Mouse (Mus musculus): Measurements from ENCODE around the gene 4930426L09Rik. TPM values are rescaled to one million over a fixed set of nuclear protein-coding genes. Genes with fewer than 3 reads are reported as not detected.

Gene 4930426L09Rik
- polyA plus RNA-seq, 1 experiment from 2014 or later, result 0.38 TPM

DNA sequence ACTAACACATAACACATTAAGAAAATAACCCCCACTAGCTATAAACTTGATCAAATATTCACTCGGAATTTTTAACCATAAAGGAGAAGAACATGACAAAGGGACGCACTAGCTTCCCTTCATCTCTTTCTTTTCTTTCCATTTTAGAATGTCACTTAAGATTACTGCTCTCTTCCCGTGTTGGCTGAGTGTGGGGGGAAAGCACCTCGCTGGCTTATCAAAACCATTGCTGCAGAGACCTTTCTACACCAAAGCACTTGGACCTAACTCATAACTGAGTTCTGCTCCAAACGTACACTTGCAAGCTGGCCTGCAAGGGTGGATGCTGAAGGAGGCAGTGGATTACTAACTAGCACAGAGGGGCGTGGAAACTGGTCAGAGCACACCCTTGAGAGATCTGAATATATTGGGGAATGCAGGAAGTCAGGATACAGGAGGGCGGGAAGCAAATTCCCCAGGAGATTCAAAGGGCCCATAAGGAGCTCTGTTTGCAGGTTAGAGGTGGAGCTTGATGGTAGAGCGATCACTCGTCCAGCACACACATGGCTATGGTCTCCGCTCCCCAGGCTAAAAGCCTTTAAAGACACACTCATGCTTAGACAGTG is 20.8 kb upstream of the 4930426L09Rik start:
- H3K27ac ChIP-seq, result no peak overlapping the region
- no peak overlapping the region for H3K4me3 ChIP-seq
- peaks cover 8% of the 10 kb centered on the region; the same call in 1 of the 2 replicates for H3K36me3 ChIP-seq
- WGBS, result 71% methylated on average over 10 of the region's 10 CpGs
- DNase-seq (ENCODE audit: low spot score), result no peak
- H3K27me3 ChIP-seq (ENCODE audit: insufficient read depth, poor library complexity, severe bottlenecking), result no peaks in the 10 kb centered on the region
- 0 out of 2 replicates have a peak, but pooled peaks cover 4% of the 10 kb centered on the region for H3K9me3 ChIP-seq
- H3K4me1 ChIP-seq, result peaks cover 8% of the 10 kb centered on the region; the same call in 1 of the 2 replicates

- H3K4me3 ChIP-seq, result no peak overlapping the region
- 75% methylated on average over 4 of the region's 4 CpGs for WGBS
- H3K9me3 ChIP-seq, result no peaks in the 10 kb centered on the region
- no peak for DNase-seq (ENCODE audit: low spot score)
- H3K36me3 ChIP-seq, result no peaks in the 10 kb centered on the region; the same call in 1 of the 2 replicates
- no peaks in the 10 kb centered on the region for H3K27me3 ChIP-seq (ENCODE audit: insufficient read depth, poor library complexity, severe bottlenecking)
- no peak overlapping the region for H3K27ac ChIP-seq
- H3K4me1 ChIP-seq, result peaks cover 8% of the 10 kb centered on the region; the same call in 1 of the 2 replicates
Measured at GRCm38 (mm10) chr2:18979046-18979445, 19.1 kb upstream of the 4930426L09Rik start.

GRCm38 (mm10) chr2:18979675-18980074 is 18.5 kb upstream of the 4930426L09Rik start:
- Histone ChIP-seq H3K4me3 (no peak overlapping the region), H3K27me3 (ENCODE audit: insufficient read depth, poor library complexity, severe bottlenecking) (no peaks in the 10 kb centered on the region), H3K9me3 (no peaks in the 10 kb centered on the region), H3K4me1 (peaks cover 8% of the 10 kb centered on the region; the same call in 1 of the 2 replicates), H3K27ac (no peak overlapping the region), H3K36me3 (no peaks in the 10 kb centered on the region; the same call in 1 of the 2 replicates)
- DNase-seq (ENCODE audit: low spot score), result no peak
- 86% methylated on average over 7 of the region's 7 CpGs for WGBS

- Histone ChIP-seq H3K27ac (no peak overlapping the region), H3K4me3 (no peak overlapping the region), H3K4me1 (no peaks in the 10 kb centered on the region), H3K27me3 (ENCODE audit: insufficient read depth, poor library complexity, severe bottlenecking) (no peaks in the 10 kb centered on the region), H3K9me3 (no peaks in the 10 kb centered on the region), H3K36me3 (no peaks in the 10 kb centered on the region; the same call in 1 of the 2 replicates)
- WGBS, result 74% methylated on average over 6 of the region's 6 CpGs
- DNase-seq (ENCODE audit: low spot score), result no peak
Measured at GRCm38 (mm10) chr2:18982581-18982980, 15.6 kb upstream of the 4930426L09Rik start.

DNA sequence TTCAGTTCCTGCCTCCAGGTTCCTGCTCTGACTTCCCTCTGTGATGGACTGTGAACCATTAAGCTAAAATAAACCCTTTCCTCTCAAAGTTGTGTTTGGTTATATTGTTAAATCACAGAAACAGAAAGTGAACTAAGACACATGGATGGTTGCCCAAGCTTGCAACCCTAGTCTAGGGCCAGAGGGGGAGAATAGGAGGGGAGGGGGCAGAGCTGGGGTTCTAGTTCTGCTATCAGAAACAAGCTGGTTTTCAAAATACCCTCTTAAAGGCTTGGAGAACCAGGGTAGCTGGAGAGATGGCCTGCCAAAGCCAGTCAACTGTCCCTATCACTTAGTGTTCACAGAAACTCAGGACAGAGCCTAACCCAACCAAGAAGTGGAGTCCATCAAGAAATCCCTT is 14.6 kb upstream of the 4930426L09Rik start:
- Histone ChIP-seq H3K27me3 (ENCODE audit: insufficient read depth, poor library complexity, severe bottlenecking) (no peaks in the 10 kb centered on the region), H3K27ac (no peak overlapping the region), H3K9me3 (no peaks in the 10 kb centered on the region), H3K4me1 (no peaks in the 10 kb centered on the region), H3K36me3 (no peaks in the 10 kb centered on the region; the same call in 1 of the 2 replicates), H3K4me3 (no peak overlapping the region)
- DNase-seq (ENCODE audit: low spot score), result no peak

GRCm38 (mm10) chr2:18984095-18984847 is 13.9 kb upstream of the 4930426L09Rik start:
- Histone ChIP-seq H3K27me3 (ENCODE audit: insufficient read depth, poor library complexity, severe bottlenecking) (no peaks in the 10 kb centered on the region), H3K9me3 (no peaks in the 10 kb centered on the region), H3K4me3 (no peak overlapping the region), H3K36me3 (no peaks in the 10 kb centered on the region; the same call in 1 of the 2 replicates), H3K27ac (no peak overlapping the region), H3K4me1 (no peaks in the 10 kb centered on the region)
- DNase-seq (ENCODE audit: low spot score), result no peak
- WGBS, result 89% methylated on average over 15 of the region's 15 CpGs

- 85% methylated on average over 3 of the region's 3 CpGs for WGBS
Measured at GRCm38 (mm10) chr2:18985506-18985905, 12.6 kb upstream of the 4930426L09Rik start.

GRCm38 (mm10) chr2:18988885-18989284 is 9.3 kb upstream of the 4930426L09Rik start:
- Histone ChIP-seq H3K4me1 (peaks cover 6% of the 10 kb centered on the region), H3K9me3 (no peaks in the 10 kb centered on the region; the same call in 1 of the 2 replicates), H3K4me3 (no peak overlapping the region), H3K27me3 (ENCODE audit: insufficient read depth, poor library complexity, severe bottlenecking) (no peaks in the 10 kb centered on the region), H3K27ac (no peak overlapping the region), H3K36me3 (no peaks in the 10 kb centered on the region; the same call in 1 of the 2 replicates)
- 79% methylated on average over 3 of the region's 3 CpGs for WGBS
- DNase-seq (ENCODE audit: low spot score), result no peak

More at GRCm38 (mm10) chr2:18985506-18985905, 12.6 kb upstream of the 4930426L09Rik start:
- H3K9me3 ChIP-seq, result no peaks in the 10 kb centered on the region
- no peaks in the 10 kb centered on the region for H3K4me1 ChIP-seq
- no peak overlapping the region for H3K27ac ChIP-seq
- H3K36me3 ChIP-seq, result no peaks in the 10 kb centered on the region; the same call in 1 of the 2 replicates
- H3K27me3 ChIP-seq (ENCODE audit: insufficient read depth, poor library complexity, severe bottlenecking), result no peaks in the 10 kb centered on the region
- DNase-seq (ENCODE audit: low spot score), result no peak
- no peak overlapping the region for H3K4me3 ChIP-seq

DNA sequence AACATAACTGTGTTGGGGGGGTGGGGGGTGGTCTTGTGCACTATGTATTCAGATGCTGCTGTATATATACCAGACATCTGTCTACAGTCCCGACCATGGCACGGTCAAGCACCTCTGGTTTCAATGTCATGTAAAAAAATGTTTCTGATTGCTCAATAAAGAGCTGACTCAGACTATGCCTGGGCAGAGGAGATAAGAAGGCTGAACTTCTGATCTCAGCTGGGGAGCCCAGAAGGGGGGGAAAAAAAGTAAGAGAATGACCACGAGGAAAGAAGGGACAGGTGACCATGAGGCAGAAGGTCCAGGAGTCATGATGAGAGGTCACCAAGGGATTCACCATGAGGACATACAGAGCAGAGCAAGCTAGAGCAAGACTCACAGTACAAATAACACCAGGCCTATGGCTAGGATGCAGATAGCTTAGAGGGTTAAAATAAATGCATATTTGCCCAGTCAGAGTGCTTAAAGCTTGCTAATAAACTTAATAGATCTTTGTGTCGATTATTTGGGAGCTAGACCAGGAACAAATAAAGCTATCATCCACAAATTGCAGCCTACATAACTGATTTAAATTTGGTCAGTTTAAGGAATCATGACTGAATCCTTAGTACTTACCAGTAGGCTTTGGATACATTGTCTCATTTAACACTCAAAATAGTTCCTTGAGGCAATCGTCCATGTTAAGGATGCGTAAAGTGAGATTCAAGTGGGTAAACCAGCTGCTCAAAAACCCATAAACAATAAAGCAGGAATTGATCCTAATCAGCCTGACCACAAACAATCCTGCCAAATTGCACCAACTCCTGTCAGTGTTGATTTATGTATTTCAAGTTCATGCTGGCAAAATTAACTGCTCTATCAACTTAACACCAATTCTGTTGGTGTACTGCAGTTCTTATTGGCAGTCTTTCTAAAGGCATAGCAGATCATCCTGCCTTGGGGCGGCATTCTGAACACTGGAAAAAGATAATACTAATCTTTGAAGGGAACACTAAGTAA is 5.3 kb upstream of the 4930426L09Rik start:
- peak; percentile 82 for DNase-seq (ENCODE audit: low spot score)
- 59% methylated on average over 7 of the region's 7 CpGs for WGBS
- Histone ChIP-seq H3K9me3 (no peaks in the 10 kb centered on the region; the same call in 1 of the 2 replicates), H3K4me1 (peaks cover 22% of the 10 kb centered on the region), H3K27ac (no peak overlapping the region), H3K27me3 (ENCODE audit: insufficient read depth, poor library complexity, severe bottlenecking) (no peaks in the 10 kb centered on the region), H3K4me3 (no peak overlapping the region), H3K36me3 (no peaks in the 10 kb centered on the region)

DNA sequence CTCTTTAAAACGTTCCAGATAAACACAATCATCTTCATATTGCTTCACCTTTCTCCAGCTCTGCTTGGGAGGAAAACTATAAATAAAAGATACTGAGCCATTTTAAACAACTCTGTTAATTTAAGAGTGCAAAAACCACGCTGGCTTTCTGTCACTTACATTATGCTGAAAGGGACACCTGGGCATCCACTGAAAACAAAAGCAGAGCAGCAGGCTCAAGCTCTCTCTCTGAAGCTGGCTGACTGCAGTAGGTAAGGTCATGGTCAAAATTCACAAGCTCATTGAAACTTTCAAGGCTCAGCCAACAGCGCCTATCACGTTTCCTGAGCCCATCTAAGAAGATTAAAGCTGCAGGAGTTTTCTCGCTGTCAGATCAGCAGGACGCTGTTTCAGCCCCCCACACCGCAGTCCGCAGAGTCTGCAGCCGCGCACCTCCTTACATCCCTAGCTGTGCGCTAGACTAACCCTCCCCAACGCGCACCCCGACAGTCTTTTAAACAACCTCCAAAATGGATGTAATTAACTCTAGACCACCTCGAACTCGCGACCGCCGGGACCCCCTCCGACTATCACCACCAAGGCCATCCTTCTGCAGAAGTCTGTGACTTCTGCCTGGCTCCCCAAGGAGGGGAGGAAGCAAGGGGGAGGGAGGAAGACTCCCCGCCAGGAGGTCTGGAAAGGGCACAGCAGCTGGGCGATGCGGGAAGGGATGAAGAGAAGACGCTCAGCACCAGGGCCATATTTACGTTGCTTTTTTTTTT is 1.5 kb upstream of the 4930426L09Rik start:
- under 1% methylated on average over 25 of the region's 25 CpGs for WGBS
- peak overlapping the region; percentile 95; the same call in 1 of the 2 replicates for H3K27ac ChIP-seq

GRCm38 (mm10) chr2:18997387-18997971 is 664 bp upstream of the 4930426L09Rik start:
- Histone ChIP-seq H3K36me3 (no peaks in the 10 kb centered on the region), H3K27me3 (ENCODE audit: insufficient read depth, poor library complexity, severe bottlenecking) (no peaks in the 10 kb centered on the region), H3K4me1 (peaks cover 23% of the 10 kb centered on the region), H3K4me3 (peak overlapping the region; percentile 84), H3K27ac (peak overlapping the region; percentile 95), H3K9me3 (no peaks in the 10 kb centered on the region)
- DNase-seq (ENCODE audit: low spot score), result peak; percentile 83
- WGBS, result under 1% methylated on average over 45 of the region's 46 CpGs

More for the DNA sequence above, 1.5 kb upstream of the 4930426L09Rik start:
- Histone ChIP-seq H3K4me1 (peaks cover 26% of the 10 kb centered on the region), H3K9me3 (no peaks in the 10 kb centered on the region; the same call in 1 of the 2 replicates), H3K36me3 (no peaks in the 10 kb centered on the region), H3K4me3 (peak overlapping the region; percentile 84), H3K27me3 (ENCODE audit: insufficient read depth, poor library complexity, severe bottlenecking) (no peaks in the 10 kb centered on the region)
- DNase-seq (ENCODE audit: low spot score), result no peak

Measured in heart, embryonic 10.5 days (tissue).